Mouse (Mus musculus): ENCODE measurements around the gene Trmt10c. TPM values are rescaled to one million over a fixed set of nuclear protein-coding genes. Genes with fewer than 3 reads are reported as not detected.
"Not testable (repeated sequence)": the region's sequence is repeated elsewhere in the genome, so short reads cannot be mapped to it uniquely, and the experiment has no call there.

The Trmt10c gene
- total and polyA plus RNA-seq, 2 experiments: 3.7 to 10.5 TPM

GRCm38 (mm10) chr16:56075222-56076111 is 37.8 kb upstream of the Trmt10c start:
- no peak for TF ChIP-seq CTCF (IDR thresholded peaks at IDR 0.05; ENCODE audit: low read depth, low read length)
- TF ChIP-seq POLR2A (IDR thresholded peaks at IDR 0.05; ENCODE audit: extremely low read depth, insufficient read depth, low read length): 0 out of 2 replicates have a peak, but pooled peaks have one; percentile 41
- Histone ChIP-seq H3K4me3 (ENCODE audit: insufficient read depth, low read depth, low read length) (peak overlapping the region; percentile 98), H3K27me3 (ENCODE audit: control insufficient read depth, insufficient read depth, low read length) (no peaks in the 10 kb centered on the region), H3K79me2 (ENCODE audit: control insufficient read depth, insufficient read depth, low read length) (no peaks in the 10 kb centered on the region; the same call in 1 of the 2 replicates), H3K27ac (replicated peaks; ENCODE audit: insufficient read depth, low read depth, low read length) (peak overlapping the region; percentile 99), H3K4me1 (ENCODE audit: control insufficient read depth, insufficient read depth, low read length) (peaks cover 6% of the 10 kb centered on the region; the same call in 1 of the 2 replicates), H3K36me3 (ENCODE audit: control insufficient read depth, insufficient read depth, low read length) (no peaks in the 10 kb centered on the region), H3K9ac (ENCODE audit: low read depth, low read length) (peak overlapping the region; percentile 94)
- peak; percentile 92 for DNase-seq (ENCODE audit: extremely low read depth, low read depth, low spot score)
- under 1% methylated on average over 50 of the region's 66 CpGs for WGBS

- DNase-seq (ENCODE audit: extremely low read depth, low read depth, low spot score): no peak
- Histone ChIP-seq H3K79me2 (ENCODE audit: control insufficient read depth, insufficient read depth, low read length) (no peaks in the 10 kb centered on the region; the same call in 1 of the 2 replicates), H3K27ac (replicated peaks; ENCODE audit: insufficient read depth, low read depth, low read length) (no peak overlapping the region), H3K36me3 (ENCODE audit: control insufficient read depth, insufficient read depth, low read length) (no peaks in the 10 kb centered on the region), H3K4me3 (ENCODE audit: insufficient read depth, low read depth, low read length) (peak overlapping the region; percentile 98; the same call in 1 of the 2 replicates), H3K4me1 (ENCODE audit: control insufficient read depth, insufficient read depth, low read length) (peaks cover 6% of the 10 kb centered on the region; the same call in 1 of the 2 replicates), H3K9ac (ENCODE audit: low read depth, low read length) (no peak overlapping the region), H3K27me3 (ENCODE audit: control insufficient read depth, insufficient read depth, low read length) (no peaks in the 10 kb centered on the region)
- no peak for TF ChIP-seq CTCF (IDR thresholded peaks at IDR 0.05; ENCODE audit: low read depth, low read length)
- WGBS: 71% methylated on average over 5 of the region's 5 CpGs
These were observed 36.9 kb upstream of the Trmt10c start for GRCm38 (mm10) chr16:56074565-56074964.

- TF ChIP-seq POLR2A (IDR thresholded peaks at IDR 0.05; ENCODE audit: extremely low read depth, insufficient read depth, low read length) (no peak), CTCF (IDR thresholded peaks at IDR 0.05; ENCODE audit: low read depth, low read length) (no peak)
- Histone ChIP-seq H3K4me3 (ENCODE audit: insufficient read depth, low read depth, low read length) (no peak overlapping the region), H3K27me3 (ENCODE audit: control insufficient read depth, insufficient read depth, low read length) (no peaks in the 10 kb centered on the region), H3K27ac (replicated peaks; ENCODE audit: insufficient read depth, low read depth, low read length) (no peak overlapping the region), H3K79me2 (ENCODE audit: control insufficient read depth, insufficient read depth, low read length) (no peaks in the 10 kb centered on the region; the same call in 1 of the 2 replicates), H3K4me1 (ENCODE audit: control insufficient read depth, insufficient read depth, low read length) (peaks cover 6% of the 10 kb centered on the region; the same call in 1 of the 2 replicates), H3K36me3 (ENCODE audit: control insufficient read depth, insufficient read depth, low read length) (no peaks in the 10 kb centered on the region), H3K9ac (ENCODE audit: low read depth, low read length) (no peak overlapping the region)
- WGBS: 100% methylated on average over 1 of the region's 1 CpGs
- no peak for DNase-seq (ENCODE audit: extremely low read depth, low read depth, low spot score)
These were observed 36.5 kb upstream of the Trmt10c start for GRCm38 (mm10) chr16:56074122-56074521.

GRCm38 (mm10) chr16:56073150-56073549 is 35.5 kb upstream of the Trmt10c start:
- 92% methylated on average over 6 of the region's 6 CpGs for whole genome bisulfite sequencing
- not testable (repeated sequence) for DNase-seq (ENCODE audit: extremely low read depth, low read depth, low spot score); H3K79me2 ChIP-seq (ENCODE audit: control insufficient read depth, insufficient read depth, low read length); H3K4me1 ChIP-seq (ENCODE audit: control insufficient read depth, insufficient read depth, low read length); H3K27ac ChIP-seq (replicated peaks; ENCODE audit: insufficient read depth, low read depth, low read length); H3K36me3 ChIP-seq (ENCODE audit: control insufficient read depth, insufficient read depth, low read length); H3K9ac ChIP-seq (ENCODE audit: low read depth, low read length); H3K27me3 ChIP-seq (ENCODE audit: control insufficient read depth, insufficient read depth, low read length); H3K4me3 ChIP-seq (ENCODE audit: insufficient read depth, low read depth, low read length)

- peaks cover 6% of the 10 kb centered on the region; the same call in 1 of the 2 replicates for H3K4me1 ChIP-seq (ENCODE audit: control insufficient read depth, insufficient read depth, low read length)
- no peaks in the 10 kb centered on the region for H3K27me3 ChIP-seq (ENCODE audit: control insufficient read depth, insufficient read depth, low read length)
- no peak overlapping the region for H3K27ac ChIP-seq (replicated peaks; ENCODE audit: insufficient read depth, low read depth, low read length)
- no peak overlapping the region for H3K4me3 ChIP-seq (ENCODE audit: insufficient read depth, low read depth, low read length)
- no peaks in the 10 kb centered on the region for H3K36me3 ChIP-seq (ENCODE audit: control insufficient read depth, insufficient read depth, low read length)
- TF ChIP-seq POLR2A (IDR thresholded peaks at IDR 0.05; ENCODE audit: extremely low read depth, insufficient read depth, low read length) (no peak), CTCF (IDR thresholded peaks at IDR 0.05; ENCODE audit: low read depth, low read length) (no peak)
- no peaks in the 10 kb centered on the region; the same call in 1 of the 2 replicates for H3K79me2 ChIP-seq (ENCODE audit: control insufficient read depth, insufficient read depth, low read length)
- no peak overlapping the region for H3K9ac ChIP-seq (ENCODE audit: low read depth, low read length)
- DNase-seq (ENCODE audit: extremely low read depth, low read depth, low spot score): no peak
- WGBS: 86% methylated on average over 6 of the region's 6 CpGs
These were observed 34.9 kb upstream of the Trmt10c start for GRCm38 (mm10) chr16:56072533-56072932.

Measured in liver, adult 2 months (tissue).